Mouse (Mus musculus) MEL (cell line): ENCODE data around the gene Elmod3. TPM values are rescaled to one million over a fixed set of nuclear protein-coding genes. Genes with fewer than 3 reads are reported as not detected.
A peak's percentile ranks its signal among the peaks of the same experiment; 100 is the strongest.

Experiments used
- DNase-seq: peaks from one replicate; pipeline ENCODE4 v3.0.0; 2011; ENCODE audit warnings: low read depth, low spot score
- H3K27ac ChIP-seq: 2 replicates; pipeline ENCODE4 v1.5.1; 2012; ENCODE audit warnings: low read depth, mild to moderate bottlenecking, control low read depth, low read length, moderate library complexity; ENCODE audit not compliant: control insufficient read depth
- H3K27me3 ChIP-seq, 2 experiments: fragments of 150-350 bp in 1 of 2; sonication (generic) in 1 of 2; 2 replicates each; pipeline ENCODE4 v1.6.1; 2012; ENCODE audit warnings: low read length in 2 of 2, mild to moderate bottlenecking in 2 of 2, improper control_type of control experiment in 1 of 2, moderate library complexity in 1 of 2; ENCODE audit not compliant: insufficient read depth in 2 of 2, control insufficient read depth in 1 of 2
- H3K36me3 ChIP-seq, 2 experiments: 2 replicates each; pipeline ENCODE4 v1.6.1; 2012 to 2014; ENCODE audit warnings: low read length in 2 of 2, improper control_type of control experiment in 1 of 2, inconsistent platforms in 1 of 2, mild to moderate bottlenecking in 1 of 2; ENCODE audit not compliant: insufficient read depth in 2 of 2, control insufficient read depth in 1 of 2
- H3K4me1 ChIP-seq, 2 experiments: fragments of 150-350 bp in 1 of 2; sonication (generic) in 1 of 2; 2 replicates each; pipeline ENCODE4 v1.6.1; 2012; ENCODE audit warnings: low read length in 2 of 2, improper control_type of control experiment in 1 of 2, mild to moderate bottlenecking in 1 of 2; ENCODE audit not compliant: insufficient read depth in 2 of 2, control insufficient read depth in 1 of 2
- H3K4me3 ChIP-seq, 2 experiments: fragments of 150-350 bp in 1 of 2; sonication (generic) in 1 of 2; 2 replicates each; pipeline ENCODE4 v1.5.1; 2012; ENCODE audit warnings: low read depth in 2 of 2, low read length in 2 of 2, mild to moderate bottlenecking in 2 of 2, moderate library complexity in 2 of 2, control low read depth in 1 of 2, improper control_type of control experiment in 1 of 2; ENCODE audit not compliant: control insufficient read depth in 1 of 2, insufficient read depth in 1 of 2
- H3K79me2 ChIP-seq: 2 replicates; pipeline ENCODE4 v1.6.1; 2012; ENCODE audit warnings: mild to moderate bottlenecking, low read length, moderate library complexity; ENCODE audit not compliant: control insufficient read depth, poor library complexity, insufficient read depth
- H3K9ac ChIP-seq: 2 replicates; pipeline ENCODE4 v1.6.1; 2012; ENCODE audit warnings: low read depth, mild to moderate bottlenecking, control low read depth, low read length, moderate library complexity; ENCODE audit not compliant: control insufficient read depth, poor library complexity, severe bottlenecking
- H3K9me3 ChIP-seq: fragments of 150-350 bp; sonication (generic); replicated peaks from 2 replicates; pipeline ENCODE4 v1.6.1; 2012; ENCODE audit warnings: mild to moderate bottlenecking, low read length, improper control_type of control experiment, moderate library complexity; ENCODE audit not compliant: insufficient read depth
- BHLHE40 ChIP-seq: IDR thresholded peaks from 2 replicates; pipeline ENCODE4 v1.6.1; 2012; ENCODE audit warnings: low read depth, mild to moderate bottlenecking, inconsistent platforms, low read length, improper control_type of control experiment, borderline replicate concordance
- CHD2 ChIP-seq: IDR thresholded peaks from 2 replicates; pipeline ENCODE4 v1.6.1; 2011; ENCODE audit warnings: low read length, improper control_type of control experiment
- CTCF ChIP-seq, 3 experiments: IDR thresholded peaks in 2 of 3; conservative IDR thresholded peaks in 1 of 3; 2 replicates each; pipeline ENCODE4 v1.5.1; 2011 to 2012; ENCODE audit warnings: low read length in 3 of 3, low read depth in 2 of 3, mild to moderate bottlenecking in 2 of 3, improper control_type of control experiment in 1 of 3, inconsistent platforms in 1 of 3, mixed read lengths in 1 of 3, moderate library complexity in 1 of 3; ENCODE audit not compliant: control insufficient read depth in 1 of 3, insufficient read depth in 1 of 3, poor library complexity in 1 of 3, severe bottlenecking in 1 of 3
- E2F4 ChIP-seq: IDR thresholded peaks from 2 replicates; pipeline ENCODE4 v1.6.1; 2011; ENCODE audit warnings: low read depth, low read length, improper control_type of control experiment, borderline replicate concordance
- ELF1 ChIP-seq: IDR thresholded peaks from 2 replicates; pipeline ENCODE4 v1.6.1; 2014; ENCODE audit warnings: low read depth, mild to moderate bottlenecking, inconsistent platforms, low read length, improper control_type of control experiment, moderate library complexity
- ETS1 ChIP-seq: IDR thresholded peaks from 2 replicates; pipeline ENCODE4 v1.6.1; 2012; ENCODE audit warnings: low read depth, mild to moderate bottlenecking, inconsistent platforms, low read length, improper control_type of control experiment, moderate library complexity
- GABPA ChIP-seq: IDR thresholded peaks from 2 replicates; pipeline ENCODE4 v1.6.1; 2012; ENCODE audit warnings: low read depth, mild to moderate bottlenecking, inconsistent platforms, low read length, improper control_type of control experiment, moderate library complexity
- HCFC1 ChIP-seq: IDR thresholded peaks from 2 replicates; pipeline ENCODE4 v1.6.1; 2012; ENCODE audit warnings: low read depth, mild to moderate bottlenecking, inconsistent platforms, low read length, improper control_type of control experiment, moderate library complexity
- JUND ChIP-seq: IDR thresholded peaks from 2 replicates; pipeline ENCODE4 v1.6.1; 2011; ENCODE audit warnings: low read depth, mild to moderate bottlenecking, improper control_type of control experiment, low read length
- KAT2A ChIP-seq: conservative IDR thresholded peaks from 2 replicates; pipeline ENCODE4 v1.6.1; 2012; ENCODE audit warnings: low read depth, low read length, improper control_type of control experiment, inconsistent platforms
- MAFK ChIP-seq: IDR thresholded peaks from 2 replicates; pipeline ENCODE4 v1.6.1; 2011; ENCODE audit warnings: low read depth, mild to moderate bottlenecking, low read length, improper control_type of control experiment, borderline replicate concordance
- MAZ ChIP-seq: IDR thresholded peaks from 2 replicates; pipeline ENCODE4 v1.6.1; 2012; ENCODE audit warnings: low read depth, mild to moderate bottlenecking, inconsistent platforms, low read length, improper control_type of control experiment
- MXI1 ChIP-seq: IDR thresholded peaks from 2 replicates; pipeline ENCODE4 v1.6.1; 2011; ENCODE audit warnings: mild to moderate bottlenecking, low read depth, low read length, improper control_type of control experiment
- MYC ChIP-seq: IDR thresholded peaks from 2 replicates; pipeline ENCODE4 v1.6.1; 2011; ENCODE audit warnings: low read depth, mild to moderate bottlenecking, low read length, improper control_type of control experiment, moderate library complexity
- NELFE ChIP-seq: IDR thresholded peaks from 2 replicates; pipeline ENCODE4 v1.6.1; 2011; ENCODE audit warnings: low read depth, low read length, improper control_type of control experiment
- NRF1 ChIP-seq: IDR thresholded peaks from 2 replicates; pipeline ENCODE4 v1.6.1; 2014; ENCODE audit warnings: low read depth, mild to moderate bottlenecking, inconsistent platforms, low read length, improper control_type of control experiment, moderate library complexity; ENCODE audit not compliant: poor library complexity, insufficient read depth, severe bottlenecking
- POLR2A ChIP-seq, 2 experiments: IDR thresholded peaks; 2 replicates each; pipeline ENCODE4 v1.6.1; 2011 to 2012; ENCODE audit warnings: low read length in 2 of 2, mild to moderate bottlenecking in 2 of 2, control low read depth in 1 of 2, improper control_type of control experiment in 1 of 2, low read depth in 1 of 2, moderate library complexity in 1 of 2; ENCODE audit not compliant: control insufficient read depth in 1 of 2, insufficient read depth in 1 of 2, poor library complexity in 1 of 2
- RAD21 ChIP-seq: IDR thresholded peaks from 2 replicates; pipeline ENCODE4 v1.6.1; 2011; ENCODE audit warnings: mild to moderate bottlenecking, low read depth, low read length, improper control_type of control experiment
- RCOR1 ChIP-seq: IDR thresholded peaks from 2 replicates; pipeline ENCODE4 v1.6.1; 2012; ENCODE audit warnings: low read depth, mild to moderate bottlenecking, inconsistent platforms, low read length, improper control_type of control experiment
- SIN3A ChIP-seq: IDR thresholded peaks from 2 replicates; pipeline ENCODE4 v1.6.1; 2012; ENCODE audit warnings: low read length, improper control_type of control experiment, inconsistent platforms
- SMC3 ChIP-seq: IDR thresholded peaks from 2 replicates; pipeline ENCODE4 v1.6.1; 2011; ENCODE audit warnings: low read depth, low read length, improper control_type of control experiment
- TAL1 ChIP-seq: IDR thresholded peaks from 2 replicates; pipeline ENCODE4 v1.6.1; 2012; ENCODE audit warnings: mild to moderate bottlenecking, inconsistent platforms, low read length, moderate library complexity, mixed read lengths
- TCF12 ChIP-seq: IDR thresholded peaks from 2 replicates; pipeline ENCODE4 v1.6.1; 2014; ENCODE audit warnings: low read depth, mild to moderate bottlenecking, inconsistent platforms, low read length, improper control_type of control experiment, moderate library complexity
- UBTF ChIP-seq: IDR thresholded peaks from 2 replicates; pipeline ENCODE4 v1.6.1; 2012; ENCODE audit warnings: low read depth, mild to moderate bottlenecking, inconsistent platforms, low read length, improper control_type of control experiment, moderate library complexity, borderline replicate concordance; ENCODE audit not compliant: insufficient read depth
- USF1 ChIP-seq: IDR thresholded peaks from 2 replicates; pipeline ENCODE4 v1.6.1; 2014; ENCODE audit warnings: low read depth, mild to moderate bottlenecking, inconsistent platforms, low read length, improper control_type of control experiment, moderate library complexity
- ZC3H11A ChIP-seq: IDR thresholded peaks from 2 replicates; pipeline ENCODE4 v1.6.1; 2012; ENCODE audit warnings: low read depth, mild to moderate bottlenecking, inconsistent platforms, low read length, improper control_type of control experiment
- ZKSCAN1 ChIP-seq: IDR thresholded peaks from 2 replicates; pipeline ENCODE4 v1.6.1; 2012; ENCODE audit warnings: low read depth, mild to moderate bottlenecking, inconsistent platforms, low read length, improper control_type of control experiment, moderate library complexity
- ZMIZ1 ChIP-seq: IDR thresholded peaks from 2 replicates; pipeline ENCODE4 v1.6.1; 2012; ENCODE audit warnings: low read depth, mild to moderate bottlenecking, inconsistent platforms, low read length, improper control_type of control experiment, moderate library complexity
- ZNF384 ChIP-seq: IDR thresholded peaks from 2 replicates; pipeline ENCODE4 v1.6.1; 2012; ENCODE audit warnings: low read depth, mild to moderate bottlenecking, inconsistent platforms, low read length, improper control_type of control experiment
- polyA plus RNA-seq, 2 experiments: library from polyadenylated mRNA; stranded (reverse) in 1 of 2; unstranded in 1 of 2; fragments of >175 nt in 1 of 2; fragments of >200 nt in 1 of 2; gene quantifications; 2 replicates each; pipeline versions ENCODE4 v1.2.1 to v1.2.4; 2012; ENCODE audit warnings: low replicate concordance in 2 of 2, low read depth in 1 of 2; ENCODE audit not compliant: insufficient read length in 2 of 2, insufficient read depth in 1 of 2, missing spikeins in 1 of 2
- total RNA-seq: library from RNA; depleted of rRNA; stranded (reverse); fragments of 300-350 nt; gene quantifications from 2 replicates; pipeline ENCODE4 v1.2.3, GENCODE M21; 2012

The Elmod3 gene
- total and polyA plus RNA-seq, 3 experiments: 4.2 to 14.1 TPM; not detected in 1

DNA sequence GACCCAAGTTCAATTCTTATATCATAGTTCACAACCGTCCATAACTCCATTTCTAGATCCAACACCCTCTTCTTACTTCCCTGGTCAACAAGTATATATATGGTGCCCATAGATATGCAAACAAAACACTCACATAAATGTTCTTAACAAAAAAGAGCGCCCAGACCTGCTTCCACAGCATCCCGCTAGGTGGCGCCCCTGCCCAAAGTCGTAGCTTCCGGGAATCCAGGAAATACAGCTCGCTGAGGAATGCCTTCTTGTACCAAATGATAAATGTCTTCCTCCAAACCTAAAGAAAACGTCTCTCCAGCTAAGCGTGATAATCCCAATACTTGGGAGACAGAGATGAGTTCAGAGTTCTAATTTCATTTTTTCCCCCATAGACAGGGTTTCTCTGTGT is 63.0 kb downstream of the Elmod3 start (continued):
- TF ChIP-seq ETS1 (0 out of 2 replicates have a peak, but pooled peaks have one; percentile 51), NRF1 (no peak), MXI1 (no peak), ZC3H11A (peak; percentile 95), MAFK (0 out of 2 replicates have a peak, but pooled peaks have one; percentile 22), RAD21 (peak; percentile 83), CHD2 (no peak), ELF1 (peak; percentile 97), NELFE (peak; percentile 42; the same call in 1 of the 2 replicates), UBTF (no peak), ZMIZ1 (0 out of 2 replicates have a peak, but pooled peaks have one; percentile 51), MYC (peak; percentile 66; the same call in 1 of the 2 replicates), ZNF384 (peak; percentile 56), POLR2A (IDR thresholded peaks at IDR 0.05; ENCODE audit: control insufficient read depth in 1 of 2, insufficient read depth in 1 of 2, low read depth in 1 of 2, low read length in 2 of 2, poor library complexity in 1 of 2) (peak in 1 of 2 experiments; percentile 43; a peak in 2 of 4 replicates), GABPA (0 out of 2 replicates have a peak, but pooled peaks have one; percentile 55), TAL1 (no peak), CTCF (IDR thresholded peaks at IDR 0.05 in 2 of 3, conservative IDR thresholded peaks at IDR 0.05 in 1 of 3; ENCODE audit: control insufficient read depth in 1 of 3, insufficient read depth in 1 of 3, low read depth in 2 of 3, low read length in 3 of 3, poor library complexity in 1 of 3, severe bottlenecking in 1 of 3) (peak; percentile 88 to 99 (median 92)), MAZ (peak; percentile 73; the same call in 1 of the 2 replicates)

DNA sequence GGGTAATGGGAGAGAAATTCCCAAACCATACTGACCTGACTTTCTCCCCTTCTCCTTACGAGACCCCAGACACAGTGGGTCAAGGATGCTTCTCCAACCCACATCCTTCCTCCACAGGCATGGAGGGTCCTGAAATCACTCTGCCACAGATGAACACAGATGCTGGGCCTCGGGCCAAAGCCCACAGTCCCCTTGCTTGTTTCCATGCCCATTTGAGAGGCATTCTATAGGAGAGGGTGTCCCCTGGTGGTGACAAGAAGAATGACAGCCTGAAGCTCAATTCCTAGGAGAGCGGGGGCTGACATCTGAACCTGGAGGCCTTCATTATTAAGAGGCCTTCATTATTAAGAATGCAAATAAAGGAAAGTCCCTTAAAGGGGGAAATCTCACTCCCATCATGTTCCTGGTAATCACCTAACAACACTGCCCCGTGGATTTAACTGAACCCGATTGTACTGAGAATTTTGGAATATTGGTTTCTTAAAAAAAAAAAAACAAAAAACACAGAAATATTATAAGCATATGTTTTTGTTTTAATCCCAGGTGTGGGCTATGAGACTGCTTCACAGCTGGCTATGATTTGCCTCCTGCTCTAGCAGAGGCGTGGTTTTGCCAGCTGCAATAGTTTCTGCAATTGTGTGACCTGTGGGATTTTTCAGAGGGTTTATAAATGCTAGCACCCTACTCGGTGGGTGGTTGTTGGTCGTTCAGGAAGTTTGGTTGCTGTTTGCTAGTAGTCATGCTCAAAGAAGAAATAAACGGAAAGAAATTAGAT is 64.0 kb downstream of the Elmod3 start:
- TF ChIP-seq USF1 (0 out of 2 replicates have a peak, but pooled peaks have one; percentile 16), ZKSCAN1 (no peak), ETS1 (no peak), RCOR1 (0 out of 2 replicates have a peak, but pooled peaks have one; percentile 32), TCF12 (0 out of 2 replicates have a peak, but pooled peaks have one; percentile 10), MXI1 (peak; percentile 44; the same call in 1 of the 2 replicates), ZC3H11A (peak; percentile 100), E2F4 (no peak), HCFC1 (no peak), NRF1 (no peak), SMC3 (peak; percentile 100), MYC (0 out of 2 replicates have a peak, but pooled peaks have one; percentile 51), CTCF (IDR thresholded peaks at IDR 0.05 in 2 of 3, conservative IDR thresholded peaks at IDR 0.05 in 1 of 3; ENCODE audit: control insufficient read depth in 1 of 3, insufficient read depth in 1 of 3, low read depth in 2 of 3, low read length in 3 of 3, poor library complexity in 1 of 3, severe bottlenecking in 1 of 3) (peak; percentile 84 to 100 (median 99)), JUND (no peak), ZMIZ1 (no peak), NELFE (0 out of 2 replicates have a peak, but pooled peaks have one; percentile 8), BHLHE40 (no peak; the same call in 1 of the 2 replicates), MAZ (peak; percentile 90), KAT2A (no peak), SIN3A (peak; percentile 69), GABPA (0 out of 2 replicates have a peak, but pooled peaks have one; percentile 26), ZNF384 (peak; percentile 23; the same call in 1 of the 2 replicates)
- Histone ChIP-seq H3K27me3 (no peaks in the 10 kb centered on the region), H3K27ac (no peak overlapping the region; the same call in 1 of the 2 replicates), H3K4me1 (peaks cover 0 to 17% of the 10 kb centered on the region in 2 experiments; a peak in 2 of 4 replicates), H3K79me2 (no peaks in the 10 kb centered on the region; the same call in 1 of the 2 replicates), H3K9me3 (no peaks in the 10 kb centered on the region), H3K4me3 (no peak overlapping the region), H3K9ac (peak overlapping the region; percentile 34; the same call in 1 of the 2 replicates), H3K36me3 (peaks cover 0 to 10% of the 10 kb centered on the region in 2 experiments; a peak in 2 of 4 replicates)
- peak; percentile 89 for DNase-seq
